Mouse (Mus musculus): ENCODE measurements around the gene Sgcb.
"Not testable (repeated sequence)": the region's sequence is repeated elsewhere in the genome, so short reads cannot be mapped to it uniquely, and the experiment has no call there.

The Sgcb gene

DNA sequence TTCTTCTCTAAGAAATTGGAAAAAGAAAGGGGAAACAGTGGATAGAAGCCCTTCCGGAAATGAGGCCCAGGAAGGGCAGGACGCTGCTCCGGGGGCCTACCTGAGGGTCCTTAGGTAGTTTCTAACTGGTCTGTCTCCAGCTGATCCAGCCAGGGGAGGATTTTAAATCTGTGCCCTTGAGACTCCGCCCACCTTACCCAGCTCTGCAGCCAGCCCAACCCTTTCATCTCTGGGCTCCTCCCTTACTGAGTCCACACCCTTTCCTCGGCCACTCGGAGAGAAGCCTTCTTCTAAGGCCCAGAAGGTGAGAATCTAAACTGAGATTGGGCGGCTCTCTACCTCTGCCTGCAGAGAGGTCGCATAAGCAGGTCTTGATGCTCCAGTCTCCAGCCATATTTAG, 15.3 kb downstream of the Sgcb start, which contains the start of gene Lrrc66:
Lrrc66 (minus strand) TSS at position 236 of the 400 bp plus-strand sequence.
- no peak for DNase-seq

GRCm38 (mm10) chr5:73631001-73631558, 16.5 kb downstream of the Sgcb start:
- DNase-seq, result no peak

DNA sequence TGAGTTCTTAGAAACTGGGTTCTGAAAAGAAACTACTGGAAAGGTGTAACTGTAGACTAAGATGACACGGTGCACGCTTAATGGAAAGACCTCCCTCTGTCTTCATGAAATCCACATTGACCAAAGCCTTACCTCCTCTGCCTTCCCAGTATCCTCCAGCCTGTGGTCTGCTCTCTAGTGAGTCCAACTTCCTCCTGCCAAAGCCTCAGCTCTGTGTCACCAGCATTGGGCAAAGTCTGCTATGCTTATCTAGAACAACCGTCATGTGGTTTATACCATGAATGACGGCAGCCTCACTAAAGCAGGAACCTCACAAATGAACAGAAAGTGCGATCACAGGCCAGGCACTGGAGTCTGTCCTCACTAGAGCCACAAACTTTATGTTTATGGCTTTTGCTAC, 17.4 kb downstream of the Sgcb start:
- DNase-seq, result peak; percentile 36

- DNase-seq, result no peak
Measured at GRCm38 (mm10) chr5:73627991-73628390, 19.6 kb downstream of the Sgcb start.

DNA sequence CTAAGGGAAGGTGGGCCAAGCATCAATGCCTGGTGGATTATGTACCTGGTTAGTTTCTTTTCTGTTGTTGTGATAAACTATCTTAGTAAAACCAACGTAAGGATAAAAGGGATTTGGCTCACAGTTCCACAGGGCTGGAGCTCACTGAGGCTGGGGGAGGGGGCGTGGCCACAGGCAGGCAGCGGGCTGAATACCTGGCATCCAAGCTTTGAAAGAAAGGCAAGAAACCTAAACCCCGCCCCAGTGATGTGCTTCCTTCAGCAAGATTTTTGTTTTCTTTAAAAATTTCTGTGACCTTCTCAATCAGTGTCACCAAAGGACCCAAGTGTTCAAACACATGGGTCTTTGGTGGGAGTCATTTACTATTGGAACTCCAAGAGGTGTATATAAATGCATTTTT, 20.0 kb downstream of the Sgcb start:
- no peak for DNase-seq

- DNase-seq, result no peak
Measured at GRCm38 (mm10) chr5:73626842-73627241, 20.7 kb downstream of the Sgcb start.

- DNase-seq, result no peak
Measured at GRCm38 (mm10) chr5:73625505-73625904, 22.1 kb downstream of the Sgcb start.

GRCm38 (mm10) chr5:73618969-73619368, 28.6 kb downstream of the Sgcb start:
- no peak for DNase-seq

GRCm38 (mm10) chr5:73615211-73615610, 32.4 kb downstream of the Sgcb start:
- peak; percentile 19 for DNase-seq

DNA sequence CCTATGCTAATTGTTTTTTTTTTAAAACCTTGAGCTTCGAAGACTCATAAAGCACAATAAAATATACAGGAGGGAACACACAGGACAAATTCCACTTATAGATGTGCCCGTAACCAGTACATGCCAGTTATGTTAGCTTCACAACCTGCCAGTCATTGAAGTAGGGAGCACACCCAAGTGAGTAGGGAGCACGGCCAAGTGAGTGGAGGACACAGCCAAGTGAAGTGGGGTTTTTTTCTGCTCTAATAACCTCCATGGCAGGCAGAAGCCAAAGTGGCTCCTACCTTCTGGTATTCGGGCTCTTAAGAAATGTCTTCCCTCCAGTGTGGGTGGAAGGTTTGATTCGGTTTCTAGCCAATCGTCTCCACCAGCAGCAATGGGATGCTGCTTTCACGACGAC, 34.3 kb downstream of the Sgcb start:
- DNase-seq, result no peak

DNA sequence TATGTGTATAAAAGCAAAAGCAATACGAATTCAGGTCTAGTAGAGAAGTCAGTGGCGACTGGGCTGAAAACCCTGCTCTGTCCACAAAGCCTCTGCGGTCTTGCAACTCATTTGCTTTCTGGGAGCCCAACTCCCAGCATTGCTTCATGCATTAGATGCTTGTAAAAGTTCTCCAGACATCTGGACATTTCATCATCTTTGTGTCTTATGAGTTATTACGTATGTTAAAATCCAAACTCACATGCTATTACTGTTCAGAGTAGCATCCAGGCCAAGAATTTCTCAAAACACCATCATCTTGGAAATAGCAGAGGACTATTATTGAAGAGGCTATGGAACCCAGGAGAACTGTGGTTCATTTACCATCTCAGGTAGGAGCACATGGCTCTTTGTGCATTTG, 36.5 kb downstream of the Sgcb start:
- no peak for DNase-seq

- no peak for DNase-seq
Measured at GRCm38 (mm10) chr5:73604964-73605363, 42.6 kb downstream of the Sgcb start.

DNA sequence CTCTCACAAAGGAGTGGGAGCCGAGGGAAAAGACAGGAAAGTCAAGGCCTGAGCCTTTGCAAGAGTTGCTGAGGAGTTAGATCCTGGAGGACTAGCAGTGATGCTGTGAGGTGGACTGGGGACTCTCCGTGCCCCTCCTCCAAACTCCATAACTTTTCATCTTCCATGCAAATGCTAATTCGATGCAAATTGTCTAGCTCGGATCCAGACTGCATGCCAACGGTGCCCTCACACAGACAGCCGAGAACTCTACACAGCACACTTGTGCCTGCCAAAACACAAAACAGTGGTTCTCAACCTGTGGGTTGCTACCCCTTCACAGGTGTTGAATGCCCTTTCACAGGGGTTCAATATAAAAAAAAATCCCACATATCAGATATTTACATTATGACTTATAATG, 43.0 kb downstream of the Sgcb start:
- DNase-seq, result no peak

- DNase-seq, result no peak
Measured at GRCm38 (mm10) chr5:73602865-73603264, 44.7 kb downstream of the Sgcb start.

DNA sequence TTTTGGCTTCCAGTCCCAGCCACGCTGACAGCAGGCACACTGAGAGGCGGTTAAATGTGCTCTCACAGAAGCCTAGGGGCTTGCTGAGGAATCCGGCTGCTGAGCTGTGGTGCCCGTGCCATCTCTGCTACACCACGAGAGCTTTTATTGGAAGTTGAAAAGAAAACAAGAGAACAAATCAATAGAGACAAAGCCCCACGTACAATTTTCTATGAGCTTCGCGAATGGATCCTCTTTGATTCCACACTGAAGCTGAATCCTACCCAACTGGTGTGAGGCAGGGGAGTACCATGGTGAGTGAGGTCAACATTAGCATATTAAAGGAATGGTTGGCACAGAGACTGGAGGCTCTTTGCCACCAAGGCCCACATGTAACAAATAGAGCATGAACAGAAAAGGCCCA, 46.2 kb downstream of the Sgcb start:
- DNase-seq, result no peak

GRCm38 (mm10) chr5:73599991-73600390, 47.6 kb downstream of the Sgcb start:
- DNase-seq, result no peak

DNA sequence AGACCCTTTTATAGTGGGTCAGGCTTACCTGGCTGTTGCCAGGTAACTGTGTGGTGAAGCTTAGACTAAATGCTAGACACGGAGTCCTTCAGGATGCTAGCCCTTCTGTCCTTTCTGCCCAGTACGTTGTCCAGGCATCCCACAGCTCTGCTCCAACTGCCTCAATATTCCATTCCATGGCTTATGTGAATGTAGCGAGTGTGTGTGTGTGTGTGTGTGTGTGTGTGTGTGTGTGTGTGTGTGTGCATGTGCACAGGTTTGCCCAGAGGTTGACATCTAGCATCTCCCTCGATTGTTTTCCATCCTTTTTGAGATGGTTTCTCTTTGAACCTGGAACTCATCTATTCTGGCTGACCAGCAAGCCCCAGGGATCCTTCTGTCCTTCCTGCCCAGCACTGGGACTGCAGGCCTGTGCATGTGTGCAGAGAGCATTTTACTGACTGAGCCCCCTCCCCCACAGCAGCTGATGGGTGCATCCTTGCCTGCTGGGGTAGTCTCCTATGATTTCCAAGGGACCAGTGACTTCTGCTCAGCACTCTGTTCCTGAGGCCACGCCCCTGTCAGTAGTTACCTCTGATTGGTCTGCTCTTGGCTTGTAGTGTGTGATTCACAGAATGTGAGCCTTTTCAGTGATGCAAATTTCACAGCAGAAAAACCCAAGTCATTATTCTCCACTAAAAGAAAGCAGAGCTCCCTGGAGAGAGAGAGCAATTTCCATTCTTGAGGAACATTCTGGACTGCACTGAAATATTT, 48.5 kb downstream of the Sgcb start:
- DNase-seq, result no peak

GRCm38 (mm10) chr5:73587119-73587518, 60.5 kb downstream of the Sgcb start:
- no peak for DNase-seq

DNA sequence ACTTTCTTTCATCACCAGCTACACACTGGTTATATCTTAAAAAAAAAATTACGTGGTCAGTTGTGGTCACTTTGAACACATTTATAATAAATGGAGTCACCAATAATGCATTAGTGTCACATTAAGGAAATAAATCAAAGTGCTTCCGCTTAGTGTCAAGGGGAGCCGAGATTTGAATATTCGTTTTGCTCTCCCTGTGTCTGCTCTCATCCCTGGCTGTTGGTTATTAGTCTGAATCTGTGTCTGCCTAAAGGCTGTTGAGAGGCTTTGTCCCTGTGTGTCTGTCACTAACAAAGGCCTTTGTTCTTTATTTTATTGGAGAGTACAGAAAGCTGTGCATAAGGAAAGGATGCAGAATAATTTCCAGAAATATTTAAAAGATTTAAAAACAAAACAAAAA, 61.0 kb downstream of the Sgcb start:
- DNase-seq, result no peak

GRCm38 (mm10) chr5:73585212-73586115, 62.1 kb downstream of the Sgcb start:
- DNase-seq, result no peak

GRCm38 (mm10) chr5:73584011-73584410, 63.6 kb downstream of the Sgcb start:
- not testable (repeated sequence) for DNase-seq
